Mouse (Mus musculus): ENCODE data around the gene Dynlt1f.
"Not testable (repeated sequence)": the region's sequence is repeated elsewhere in the genome, so short reads cannot be mapped to it uniquely, and the experiment has no call there.

Dynlt1f gene

GRCm38 (mm10) chr17:6636861-6637260 lies 18.8 kb downstream of the Dynlt1f start:
- no peaks in the 10 kb centered on the region for H3K4me1 ChIP-seq (replicated peaks; ENCODE audit: low read depth, low read length)

GRCm38 (mm10) chr17:6635781-6636180 lies 19.9 kb downstream of the Dynlt1f start:
- H3K4me3 ChIP-seq (replicated peaks; ENCODE audit: low read length); H3K36me3 ChIP-seq (ENCODE audit: insufficient read depth, low read length); H3K9me3 ChIP-seq (ENCODE audit: low read length); H3K4me1 ChIP-seq (replicated peaks; ENCODE audit: low read depth, low read length); H3K27me3 ChIP-seq (ENCODE audit: insufficient read depth, low read length): not testable (repeated sequence)

More at GRCm38 (mm10) chr17:6636861-6637260, 18.8 kb downstream of the Dynlt1f start:
- Histone ChIP-seq H3K4me3 (replicated peaks; ENCODE audit: low read length) (no peak overlapping the region), H3K36me3 (ENCODE audit: insufficient read depth, low read length) (no peaks in the 10 kb centered on the region), H3K27me3 (ENCODE audit: insufficient read depth, low read length) (no peaks in the 10 kb centered on the region), H3K9me3 (ENCODE audit: low read length) (no peaks in the 10 kb centered on the region)
- no peak for TF ChIP-seq POU5F1 (IDR thresholded peaks at IDR 0.05; ENCODE audit: borderline replicate concordance, low read length)
- TF ChIP-seq NANOG (IDR thresholded peaks at IDR 0.05; ENCODE audit: borderline replicate concordance, low read length): no peak
- TF ChIP-seq CTCF (conservative IDR thresholded peaks at IDR 0.05; ENCODE audit: low read length): no peak

- H3K9me3 ChIP-seq (ENCODE audit: low read length); H3K4me3 ChIP-seq (replicated peaks; ENCODE audit: low read length); H3K4me1 ChIP-seq (replicated peaks; ENCODE audit: low read depth, low read length); H3K27me3 ChIP-seq (ENCODE audit: insufficient read depth, low read length); H3K36me3 ChIP-seq (ENCODE audit: insufficient read depth, low read length): not testable (repeated sequence)
Measured at GRCm38 (mm10) chr17:6632850-6633249, 22.9 kb downstream of the Dynlt1f start.

GRCm38 (mm10) chr17:6630398-6630797 lies 25.3 kb downstream of the Dynlt1f start:
- H3K36me3 ChIP-seq (ENCODE audit: insufficient read depth, low read length); H3K27me3 ChIP-seq (ENCODE audit: insufficient read depth, low read length); H3K4me3 ChIP-seq (replicated peaks; ENCODE audit: low read length): not testable (repeated sequence)

GRCm38 (mm10) chr17:6624926-6625558 lies 30.7 kb downstream of the Dynlt1f start:
- H3K27me3 ChIP-seq (ENCODE audit: insufficient read depth, low read length); H3K9me3 ChIP-seq (ENCODE audit: low read length); H3K4me1 ChIP-seq (replicated peaks; ENCODE audit: low read depth, low read length); H3K4me3 ChIP-seq (replicated peaks; ENCODE audit: low read length); H3K36me3 ChIP-seq (ENCODE audit: insufficient read depth, low read length): not testable (repeated sequence)

More at GRCm38 (mm10) chr17:6630398-6630797, 25.3 kb downstream of the Dynlt1f start:
- H3K4me1 ChIP-seq (replicated peaks; ENCODE audit: low read depth, low read length); H3K9me3 ChIP-seq (ENCODE audit: low read length): not testable (repeated sequence)

- H3K9me3 ChIP-seq (ENCODE audit: low read length); H3K36me3 ChIP-seq (ENCODE audit: insufficient read depth, low read length); H3K4me1 ChIP-seq (replicated peaks; ENCODE audit: low read depth, low read length); H3K4me3 ChIP-seq (replicated peaks; ENCODE audit: low read length); H3K27me3 ChIP-seq (ENCODE audit: insufficient read depth, low read length): not testable (repeated sequence)
Measured at GRCm38 (mm10) chr17:6621976-6622375, 33.7 kb downstream of the Dynlt1f start.

- not testable (repeated sequence) for H3K9me3 ChIP-seq (ENCODE audit: low read length); H3K4me1 ChIP-seq (replicated peaks; ENCODE audit: low read depth, low read length); H3K36me3 ChIP-seq (ENCODE audit: insufficient read depth, low read length); H3K27me3 ChIP-seq (ENCODE audit: insufficient read depth, low read length); H3K4me3 ChIP-seq (replicated peaks; ENCODE audit: low read length)
Measured at GRCm38 (mm10) chr17:6620730-6621451, 34.8 kb downstream of the Dynlt1f start.

- H3K4me1 ChIP-seq (replicated peaks; ENCODE audit: low read depth, low read length); H3K9me3 ChIP-seq (ENCODE audit: low read length); H3K4me3 ChIP-seq (replicated peaks; ENCODE audit: low read length); H3K27me3 ChIP-seq (ENCODE audit: insufficient read depth, low read length); H3K36me3 ChIP-seq (ENCODE audit: insufficient read depth, low read length): not testable (repeated sequence)
Measured at GRCm38 (mm10) chr17:6620035-6620434, 35.7 kb downstream of the Dynlt1f start.

- H3K36me3 ChIP-seq (ENCODE audit: insufficient read depth, low read length); H3K4me1 ChIP-seq (replicated peaks; ENCODE audit: low read depth, low read length); H3K4me3 ChIP-seq (replicated peaks; ENCODE audit: low read length); H3K27me3 ChIP-seq (ENCODE audit: insufficient read depth, low read length); H3K9me3 ChIP-seq (ENCODE audit: low read length): not testable (repeated sequence)
Measured at GRCm38 (mm10) chr17:6619271-6619670, 36.4 kb downstream of the Dynlt1f start.

GRCm38 (mm10) chr17:6617689-6618400 lies 37.9 kb downstream of the Dynlt1f start:
- H3K27me3 ChIP-seq (ENCODE audit: insufficient read depth, low read length); H3K4me3 ChIP-seq (replicated peaks; ENCODE audit: low read length); H3K4me1 ChIP-seq (replicated peaks; ENCODE audit: low read depth, low read length); H3K36me3 ChIP-seq (ENCODE audit: insufficient read depth, low read length); H3K9me3 ChIP-seq (ENCODE audit: low read length): not testable (repeated sequence)

- H3K9me3 ChIP-seq (ENCODE audit: low read length); H3K27me3 ChIP-seq (ENCODE audit: insufficient read depth, low read length); H3K4me3 ChIP-seq (replicated peaks; ENCODE audit: low read length); H3K4me1 ChIP-seq (replicated peaks; ENCODE audit: low read depth, low read length); H3K36me3 ChIP-seq (ENCODE audit: insufficient read depth, low read length): not testable (repeated sequence)
Measured at GRCm38 (mm10) chr17:6616731-6617130, 39.0 kb downstream of the Dynlt1f start.

- H3K4me3 ChIP-seq (replicated peaks; ENCODE audit: low read length): not testable (repeated sequence)
Measured at GRCm38 (mm10) chr17:6614316-6614715, 41.4 kb downstream of the Dynlt1f start.

GRCm38 (mm10) chr17:6613524-6613923 lies 42.2 kb downstream of the Dynlt1f start:
- H3K36me3 ChIP-seq (ENCODE audit: insufficient read depth, low read length); H3K27me3 ChIP-seq (ENCODE audit: insufficient read depth, low read length); H3K9me3 ChIP-seq (ENCODE audit: low read length); H3K4me3 ChIP-seq (replicated peaks; ENCODE audit: low read length); H3K4me1 ChIP-seq (replicated peaks; ENCODE audit: low read depth, low read length): not testable (repeated sequence)

More at GRCm38 (mm10) chr17:6614316-6614715, 41.4 kb downstream of the Dynlt1f start:
- not testable (repeated sequence) for H3K9me3 ChIP-seq (ENCODE audit: low read length); H3K4me1 ChIP-seq (replicated peaks; ENCODE audit: low read depth, low read length); H3K27me3 ChIP-seq (ENCODE audit: insufficient read depth, low read length); H3K36me3 ChIP-seq (ENCODE audit: insufficient read depth, low read length)

- not testable (repeated sequence) for H3K4me3 ChIP-seq (replicated peaks; ENCODE audit: low read length); H3K4me1 ChIP-seq (replicated peaks; ENCODE audit: low read depth, low read length); H3K9me3 ChIP-seq (ENCODE audit: low read length); H3K27me3 ChIP-seq (ENCODE audit: insufficient read depth, low read length); H3K36me3 ChIP-seq (ENCODE audit: insufficient read depth, low read length)
Measured at GRCm38 (mm10) chr17:6605347-6605746, 50.4 kb downstream of the Dynlt1f start.
